Comparison of ENCODE assay signal across 8 mouse cellular contexts in the genomic region with DNA sequence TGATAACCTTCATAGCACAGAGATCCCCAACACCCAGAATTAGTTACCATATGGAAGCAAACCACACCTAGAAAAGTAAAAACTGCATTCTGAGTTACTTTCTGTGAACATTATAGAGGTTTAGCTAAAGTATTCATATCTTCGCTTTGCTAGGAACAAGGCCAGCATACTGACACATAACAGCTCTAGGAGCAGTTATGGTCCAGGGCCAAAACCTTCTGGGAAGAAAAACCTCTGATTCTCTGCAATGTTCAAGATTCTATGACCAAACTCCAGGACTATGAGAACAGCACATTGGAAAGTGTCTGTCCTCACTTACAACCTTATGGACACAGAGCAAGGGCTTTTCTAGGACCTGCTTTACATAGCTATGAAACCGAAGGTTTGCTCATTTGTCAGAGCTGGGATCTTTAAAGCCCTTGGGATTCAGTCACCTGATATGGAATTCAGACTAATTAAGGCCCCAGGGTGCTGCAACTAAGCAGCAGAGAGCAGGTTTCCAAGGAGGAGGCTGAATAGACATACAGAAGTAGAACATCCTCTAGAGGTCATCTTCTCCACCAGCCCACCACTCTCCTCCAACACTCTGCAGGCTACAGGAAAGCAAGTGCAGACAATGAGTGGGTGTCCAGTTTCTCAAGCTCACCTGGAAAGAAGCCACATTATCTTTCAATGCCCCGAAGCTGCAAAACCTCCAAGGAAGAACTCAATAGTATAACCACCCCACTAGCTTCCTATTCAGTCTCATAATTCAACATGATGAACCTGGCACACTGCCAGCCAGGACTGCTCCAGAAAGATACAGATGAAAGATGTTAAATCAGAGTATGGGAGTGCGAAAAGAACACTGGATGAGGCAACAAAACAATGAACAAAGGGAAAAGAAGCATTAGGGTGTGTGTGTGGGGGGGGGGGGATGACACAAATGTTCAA. TPM values are rescaled to one million over a fixed set of nuclear protein-coding genes. Genes with fewer than 3 reads are reported as not detected.
A peak's percentile ranks its signal among the peaks of the same experiment; 100 is the strongest.
DNase-seq lines count a peak whose midpoint lies in the region; ATAC-seq and TF ChIP-seq lines count a peak whose summit lies in the region.

No protein-coding gene starts in this region.

- H3K36me3 ChIP-seq in heart, embryonic 13.5 days: no peaks in the 10 kb centered on the region
- H3K36me3 ChIP-seq in heart, embryonic 11.5 days (ENCODE audit: control insufficient read depth, insufficient read depth, low read length): no peaks in the 10 kb centered on the region

- no peaks in the 10 kb centered on the region for H3K27me3 ChIP-seq in heart, embryonic 13.5 days (replicated peaks)
- H3K27me3 ChIP-seq in heart, embryonic 11.5 days (ENCODE audit: control insufficient read depth, insufficient read depth, low read length): no peaks in the 10 kb centered on the region

- H3K27ac ChIP-seq in heart, embryonic 13.5 days (replicated peaks): peak overlapping the region; percentile 73
- H3K27ac ChIP-seq in heart, embryonic 11.5 days (ENCODE audit: low read depth, low read length): no peak overlapping the region
- peak overlapping the region; percentile 47 for H3K27ac ChIP-seq in embryonic fibroblast, embryonic 13.5 days (ENCODE audit: insufficient read depth, low read length)

- no peaks in the 10 kb centered on the region for H3K9me3 ChIP-seq in heart, embryonic 13.5 days
- H3K9me3 ChIP-seq in heart, embryonic 11.5 days (replicated peaks; ENCODE audit: control insufficient read depth, low read length): no peaks in the 10 kb centered on the region

- ATAC-seq in heart, embryonic 13.5 days (ENCODE audit: extremely low read depth, insufficient number of reproducible peaks, low FRiP score, low TSS enrichment): no peak
- ATAC-seq in heart, embryonic 11.5 days (replicated peaks; ENCODE audit: insufficient number of reproducible peaks, low FRiP score, low TSS enrichment): no peak
- no peak for ATAC-seq in inflammation-experienced regulatory T-cells, adult 6 months

- H3K9ac ChIP-seq in heart, embryonic 13.5 days: no peak overlapping the region
- no peak overlapping the region for H3K9ac ChIP-seq in heart, embryonic 11.5 days (ENCODE audit: low read depth, low read length)

- no peak for TF ChIP-seq CTCF in lung, adult 2 months (IDR thresholded peaks at IDR 0.05; ENCODE audit: insufficient read depth, low read length)
- no peak for TF ChIP-seq CTCF in embryonic fibroblast, embryonic 13.5 days (IDR thresholded peaks at IDR 0.05; ENCODE audit: borderline replicate concordance, insufficient read depth, low read length)

- no peak for TF ChIP-seq POLR2A in lung, adult 2 months (IDR thresholded peaks at IDR 0.05; ENCODE audit: borderline replicate concordance, extremely low read depth, low read depth, low read length)
- no peak for TF ChIP-seq POLR2A in embryonic fibroblast, embryonic 13.5 days (IDR thresholded peaks at IDR 0.05; ENCODE audit: low read depth, low read length)

- no peak overlapping the region; the same call in 1 of the 2 replicates for H3K4me2 ChIP-seq in heart, embryonic 13.5 days
- no peak overlapping the region for H3K4me2 ChIP-seq in heart, embryonic 11.5 days

- DNase-seq in lung, postnatal 10 days: peak; percentile 14
- no peak for DNase-seq in lung, adult 2 months
- DNase-seq in adrenal gland, adult 2 months: peak; percentile 33
- DNase-seq in embryo, embryonic 10.5 days (ENCODE audit: low spot score): no peak

- no peak overlapping the region for H3K4me3 ChIP-seq in heart, embryonic 13.5 days
- no peak overlapping the region for H3K4me3 ChIP-seq in heart, embryonic 11.5 days (ENCODE audit: low read depth, low read length)
- no peak overlapping the region for H3K4me3 ChIP-seq in lung, adult 2 months (replicated peaks; ENCODE audit: extremely low read depth, low read depth, low read length)
- no peak overlapping the region for H3K4me3 ChIP-seq in embryonic fibroblast, embryonic 13.5 days (ENCODE audit: insufficient read depth, low read length)

- peaks cover 59% of the 10 kb centered on the region for H3K4me1 ChIP-seq in heart, embryonic 13.5 days
- H3K4me1 ChIP-seq in heart, embryonic 11.5 days (ENCODE audit: control insufficient read depth, insufficient read depth, low read length): peaks cover 36% of the 10 kb centered on the region
- peaks cover 6% of the 10 kb centered on the region; the same call in 1 of the 2 replicates for H3K4me1 ChIP-seq in lung, adult 2 months (ENCODE audit: control insufficient read depth, insufficient read depth, low read length)
- H3K4me1 ChIP-seq in embryonic fibroblast, embryonic 13.5 days (ENCODE audit: control insufficient read depth, insufficient read depth, low read length): peaks cover 9% of the 10 kb centered on the region

- WGBS in heart, embryonic 13.5 days: 63% methylated on average over 4 of the region's 4 CpGs
- WGBS in heart, embryonic 11.5 days (ENCODE audit: insufficient replicate concordance): 76% methylated on average over 4 of the region's 4 CpGs
- 59% methylated on average over 4 of the region's 4 CpGs for WGBS in lung, adult 2 months

RNA-seq across cellular contexts. Expression of a gene that starts 32.9 kb away (rescaled TPM):
- polyA plus RNA-seq in heart, embryonic 13.5 days (2015; fragmentation: Nextera tagmentation; extraction: Ambion mirVana): 13.2 and 15.8 TPM in 2 replicates
- 19.4 and 23.3 TPM in 2 replicates for polyA plus RNA-seq in heart, embryonic 11.5 days (2014; fragmentation: Nextera tagmentation; extraction: Ambion mirVana)
- 25.6 and 34.8 TPM in 2 replicates for polyA plus RNA-seq in lung, adult 2 months (2012; rRNA removed)
- 10 to 100 TPM; 21.8 to 22.2 TPM for total RNA-seq in adrenal gland, adult 2 months (2021)
- 13.9 and 15.2 TPM in 2 replicates for polyA plus RNA-seq in adrenal gland, adult 2 months (2012; rRNA removed)
- 52.8 and 66.6 TPM in 2 replicates for polyA plus RNA-seq in embryonic fibroblast, embryonic 13.5 days (2011; ENCODE audit: insufficient read length, low read depth, missing spikeins)
- polyA plus RNA-seq in inflammation-experienced regulatory T-cells, adult 6 months (2017; shearing (Covaris generic)): 10 to 100 TPM; 27.3 to 33.0 (median 30.0) TPM

RNA-seq across cellular contexts. Expression of a gene that starts 33.5 kb away (rescaled TPM):
- polyA plus RNA-seq in heart, embryonic 13.5 days (2015; fragmentation: Nextera tagmentation; extraction: Ambion mirVana): 2.4 and 3.1 TPM in 2 replicates
- polyA plus RNA-seq in heart, embryonic 11.5 days (2014; fragmentation: Nextera tagmentation; extraction: Ambion mirVana): 3.2 and 3.4 TPM in 2 replicates
- 0.20 and 0.38 TPM in 2 replicates for polyA plus RNA-seq in lung, adult 2 months (2012; rRNA removed)
- under 1 TPM; 0.79 to 0.92 TPM for total RNA-seq in adrenal gland, adult 2 months (2021)
- polyA plus RNA-seq in adrenal gland, adult 2 months (2012; rRNA removed): 0.07 and 0.16 TPM in 2 replicates
- 1.8 and 2.3 TPM in 2 replicates for polyA plus RNA-seq in embryonic fibroblast, embryonic 13.5 days (2011; ENCODE audit: insufficient read length, low read depth, missing spikeins)
- 1 to 10 TPM in 1 of 3 experiments, under 1 TPM in 2; 0.59 to 1.4 (median 0.66) TPM for polyA plus RNA-seq in inflammation-experienced regulatory T-cells, adult 6 months (2017; shearing (Covaris generic))

Comparison
In these comparisons a context has a peak if more than half of its experiments do, and no peak if none do; other contexts are left out.
1. DNase-seq: peak in lung, postnatal 10 days (single experiment) and adrenal gland, adult 2 months (single experiment); none in lung, adult 2 months (single experiment) and embryo, embryonic 10.5 days (single experiment).